Mouse (Mus musculus) adrenal gland, postnatal 10 days (tissue): ENCODE results near the gene Arrb1. TPM values are rescaled to one million over a fixed set of nuclear protein-coding genes. Genes with fewer than 3 reads are reported as not detected.

Source experiments
- DNase-seq: peaks from one replicate; pipeline ENCODE4 v3.0.0; 2021; ENCODE audit warnings: mixed read lengths
- total RNA-seq, 2 experiments: library from RNA; stranded (reverse); gene quantifications; 2 replicates each; pipeline ENCODE4 v1.2.3; 2021

Arrb1 gene
- total RNA-seq, 2 experiments from 2014 or later = 46.2 to 56.8 TPM

- DNase-seq = no peak
Measured at GRCm38 (mm10) chr7:99537183-99537756, 2.0 kb downstream of the Arrb1 start.

- DNase-seq = no peak
Measured at GRCm38 (mm10) chr7:99538421-99538820, 3.2 kb downstream of the Arrb1 start.

GRCm38 (mm10) chr7:99539201-99539891 lies 4.1 kb downstream of the Arrb1 start:
- DNase-seq = peak; percentile 79

GRCm38 (mm10) chr7:99540016-99540415 lies 4.8 kb downstream of the Arrb1 start:
- no peak for DNase-seq

GRCm38 (mm10) chr7:99541204-99541603 lies 5.9 kb downstream of the Arrb1 start:
- DNase-seq = no peak

GRCm38 (mm10) chr7:99544272-99544671 lies 9.0 kb downstream of the Arrb1 start:
- DNase-seq = no peak

GRCm38 (mm10) chr7:99545885-99546745 lies 10.8 kb downstream of the Arrb1 start:
- DNase-seq = peak; percentile 79

GRCm38 (mm10) chr7:99547584-99548487 lies 12.6 kb downstream of the Arrb1 start:
- DNase-seq = no peak

- no peak for DNase-seq
Measured at GRCm38 (mm10) chr7:99549668-99550067, 14.4 kb downstream of the Arrb1 start.

- no peak for DNase-seq
Measured at GRCm38 (mm10) chr7:99551623-99552022, 16.4 kb downstream of the Arrb1 start.

GRCm38 (mm10) chr7:99553222-99553884 lies 18.1 kb downstream of the Arrb1 start:
- no peak for DNase-seq

- DNase-seq = no peak
Measured at GRCm38 (mm10) chr7:99553885-99554269, 18.6 kb downstream of the Arrb1 start.

- peak; percentile 81 for DNase-seq
Measured at GRCm38 (mm10) chr7:99555862-99556261, 20.6 kb downstream of the Arrb1 start.

GRCm38 (mm10) chr7:99559091-99559490 lies 23.8 kb downstream of the Arrb1 start:
- no peak for DNase-seq

GRCm38 (mm10) chr7:99562478-99562877 lies 27.2 kb downstream of the Arrb1 start:
- no peak for DNase-seq

GRCm38 (mm10) chr7:99563224-99563623 lies 28.0 kb downstream of the Arrb1 start:
- no peak for DNase-seq

GRCm38 (mm10) chr7:99565325-99565881 lies 30.1 kb downstream of the Arrb1 start:
- no peak for DNase-seq

- no peak for DNase-seq
Measured at GRCm38 (mm10) chr7:99570680-99571079, 35.4 kb downstream of the Arrb1 start.

GRCm38 (mm10) chr7:99572931-99573330 lies 37.7 kb downstream of the Arrb1 start:
- no peak for DNase-seq

GRCm38 (mm10) chr7:99573351-99573750 lies 38.1 kb downstream of the Arrb1 start:
- no peak for DNase-seq

GRCm38 (mm10) chr7:99578246-99578645 lies 43.0 kb downstream of the Arrb1 start:
- no peak for DNase-seq
